Mouse (Mus musculus): ENCODE results near the gene Coro1c.

GRCm38 (mm10) chr5:113919060-113919459 lies 10.5 kb upstream of the Coro1c start:
- TF ChIP-seq TCF12 (IDR thresholded peaks at IDR 0.05; ENCODE audit: low read depth, low read length), result no peak
- no peak for TF ChIP-seq ZNF384 (IDR thresholded peaks at IDR 0.05; ENCODE audit: low read depth, low read length)
- TF ChIP-seq CTCF (conservative IDR thresholded peaks at IDR 0.05 in 1 of 2, IDR thresholded peaks at IDR 0.05 in 1 of 2; ENCODE audit: low read depth in 2 of 2, low read length in 2 of 2), result no peak
- TF ChIP-seq MAX (IDR thresholded peaks at IDR 0.05; ENCODE audit: low read length), result no peak
- TF ChIP-seq MYC (IDR thresholded peaks at IDR 0.05; ENCODE audit: low read depth, low read length), result no peak

All from CH12.LX (cell line).